Mouse (Mus musculus) midbrain, embryonic 13.5 days (tissue): ENCODE measurements around the gene Chrd. TPM values are rescaled to one million over a fixed set of nuclear protein-coding genes. Genes with fewer than 3 reads are reported as not detected.

Experiments
- ATAC-seq: fragments of 200-750 bp; cut with Nextera tagmentation; 2 replicates; pipeline ENCODE4 v1.8.0; 2017; ENCODE audit warnings: mild to moderate bottlenecking, moderate TSS enrichment, moderate library complexity
- H3K27ac ChIP-seq: fragments of 300-500 bp; sonication (generic); 2 replicates; pipeline ENCODE4 v1.5.1; 2015; ENCODE audit warnings: inconsistent platforms, mild to moderate bottlenecking, moderate library complexity
- H3K27me3 ChIP-seq: fragments of 300-500 bp; sonication (generic); 2 replicates; pipeline ENCODE4 v1.6.1; 2015; ENCODE audit warnings: mild to moderate bottlenecking, inconsistent platforms
- H3K36me3 ChIP-seq: fragments of 300-500 bp; sonication (generic); 2 replicates; pipeline ENCODE4 v1.6.1; 2015; ENCODE audit warnings: mild to moderate bottlenecking, inconsistent platforms
- H3K4me1 ChIP-seq: fragments of 300-500 bp; sonication (generic); replicated peaks from 2 replicates; pipeline ENCODE4 v1.6.1; 2015; ENCODE audit warnings: inconsistent platforms
- H3K4me2 ChIP-seq: fragments of 300-500 bp; sonication (generic); replicated peaks from 2 replicates; pipeline ENCODE4 v1.6.1; 2015; ENCODE audit warnings: moderate library complexity, mild to moderate bottlenecking, inconsistent platforms
- H3K4me3 ChIP-seq: fragments of 300-500 bp; sonication (generic); replicated peaks from 2 replicates; pipeline ENCODE4 v1.5.1; 2015; ENCODE audit warnings: mild to moderate bottlenecking, inconsistent platforms
- H3K9ac ChIP-seq: fragments of 300-500 bp; sonication (generic); replicated peaks from 2 replicates; pipeline ENCODE4 v1.6.1; 2015; ENCODE audit warnings: mild to moderate bottlenecking, inconsistent platforms
- H3K9me3 ChIP-seq: fragments of 300-500 bp; sonication (generic); 2 replicates; pipeline ENCODE4 v1.6.1; 2016; ENCODE audit warnings: mild to moderate bottlenecking, inconsistent platforms
- WGBS: fragments of 180-500 bp; shearing (Covaris S2); methylation state at CpG from one replicate; pipeline ENCODE4 v1.1.7; 2015; 5-methylcytosine and 5-hydroxymethylcytosine counted together
- polyA plus RNA-seq: library from polyadenylated mRNA; unstranded; fragments of >200 nt; fragmentation: Nextera tagmentation; extraction: Ambion mirVana; gene quantifications from 2 replicates; pipeline ENCODE4 v1.2.1, GENCODE M21; 2015

The Chrd gene
- polyA plus RNA-seq, 1 experiment from 2014 or later: 3.8 TPM

DNA sequence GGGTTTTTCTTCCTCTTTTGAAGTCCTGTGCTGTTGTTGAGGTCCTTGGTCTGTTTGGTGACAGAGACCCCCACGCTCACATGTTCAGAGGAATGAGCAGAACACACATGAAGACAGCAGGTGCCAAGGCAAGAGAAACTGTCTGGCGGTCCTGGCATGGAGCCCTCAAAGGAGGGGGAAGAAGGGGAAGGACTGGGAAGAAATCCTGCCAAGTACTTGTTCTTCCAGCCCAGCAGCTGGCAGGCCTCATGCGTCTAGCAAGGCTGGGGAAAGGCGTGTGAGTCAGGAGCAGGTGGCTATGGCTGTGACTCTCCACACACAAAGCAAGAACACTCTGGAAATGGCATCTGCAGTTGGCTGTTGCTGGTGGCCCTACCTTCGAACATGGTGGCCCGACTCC, 13.7 kb downstream of the Chrd start:
- Histone ChIP-seq H3K27ac (no peak overlapping the region), H3K4me1 (no peaks in the 10 kb centered on the region), H3K36me3 (peaks cover 8% of the 10 kb centered on the region; the same call in 1 of the 2 replicates), H3K9me3 (no peaks in the 10 kb centered on the region), H3K4me3 (no peak overlapping the region), H3K27me3 (no peaks in the 10 kb centered on the region), H3K9ac (no peak overlapping the region), H3K4me2 (no peak overlapping the region)
- no peak for ATAC-seq
- WGBS: 79% methylated on average over 6 of the region's 6 CpGs

DNA sequence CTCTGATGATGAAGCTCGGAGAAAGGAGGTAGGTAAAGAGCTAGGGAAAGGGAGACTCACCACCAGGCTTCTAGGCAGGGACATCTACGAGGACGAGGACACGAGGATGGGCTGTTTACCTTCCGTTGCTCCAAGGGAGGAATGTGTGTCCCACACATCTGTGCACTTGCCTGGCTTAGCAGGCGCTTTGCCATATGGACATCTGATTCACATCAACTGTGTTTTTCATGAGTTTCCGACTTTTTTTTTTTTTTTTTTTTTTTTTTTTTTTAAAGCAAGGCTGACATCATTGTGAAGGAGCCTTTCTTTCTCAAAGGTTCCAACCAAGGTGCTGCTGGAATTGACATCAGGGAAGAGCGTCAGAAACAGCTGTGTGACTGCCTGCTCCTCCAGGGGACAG, 17.6 kb downstream of the Chrd start:
- H3K27ac ChIP-seq: no peak overlapping the region
- no peak overlapping the region for H3K9ac ChIP-seq
- H3K36me3 ChIP-seq: no peaks in the 10 kb centered on the region
- WGBS: 65% methylated on average over 8 of the region's 8 CpGs
- no peaks in the 10 kb centered on the region for H3K4me1 ChIP-seq
- ATAC-seq: no peak
- no peaks in the 10 kb centered on the region for H3K27me3 ChIP-seq
- H3K4me3 ChIP-seq: no peak overlapping the region
- H3K9me3 ChIP-seq: no peaks in the 10 kb centered on the region
- no peak overlapping the region for H3K4me2 ChIP-seq

DNA sequence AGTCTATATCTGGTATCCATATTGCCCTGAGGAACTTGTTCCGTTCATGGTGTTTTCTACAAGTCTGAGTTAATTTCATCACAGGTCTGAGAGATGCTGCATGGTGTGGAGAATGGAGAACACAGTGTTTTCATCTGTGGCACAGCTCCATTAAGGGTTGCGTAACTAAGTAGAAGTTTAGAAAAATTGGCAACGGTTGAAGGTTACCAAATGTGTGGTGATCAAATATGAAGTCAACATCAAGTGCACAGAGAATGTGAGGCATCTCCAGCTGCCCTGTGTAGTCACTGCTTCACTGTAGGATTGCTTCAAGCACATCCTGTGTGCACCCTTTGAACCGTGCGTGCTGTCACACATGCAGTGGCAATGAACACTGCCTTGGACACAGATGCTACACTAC, 23.1 kb downstream of the Chrd start:
- Histone ChIP-seq H3K9ac (no peak overlapping the region), H3K4me2 (no peak overlapping the region), H3K27me3 (no peaks in the 10 kb centered on the region), H3K27ac (no peak overlapping the region), H3K9me3 (no peaks in the 10 kb centered on the region), H3K36me3 (no peaks in the 10 kb centered on the region), H3K4me3 (no peak overlapping the region), H3K4me1 (no peaks in the 10 kb centered on the region)
- 95% methylated on average over 5 of the region's 5 CpGs for WGBS
- no peak for ATAC-seq

GRCm38 (mm10) chr16:20757385-20757784, 24.5 kb downstream of the Chrd start:
- Histone ChIP-seq H3K4me3 (no peak overlapping the region), H3K27ac (no peak overlapping the region), H3K4me2 (no peak overlapping the region), H3K9ac (no peak overlapping the region), H3K9me3 (no peaks in the 10 kb centered on the region), H3K36me3 (no peaks in the 10 kb centered on the region), H3K27me3 (no peaks in the 10 kb centered on the region), H3K4me1 (no peaks in the 10 kb centered on the region)
- 86% methylated on average over 1 of the region's 1 CpGs for WGBS
- no peak for ATAC-seq

GRCm38 (mm10) chr16:20761681-20762080, 28.8 kb downstream of the Chrd start:
- H3K36me3 ChIP-seq: no peaks in the 10 kb centered on the region
- no peak overlapping the region for H3K27ac ChIP-seq
- H3K4me1 ChIP-seq: no peaks in the 10 kb centered on the region
- H3K9ac ChIP-seq: no peak overlapping the region
- 13% methylated on average over 3 of the region's 3 CpGs for WGBS
- ATAC-seq: no peak
- no peaks in the 10 kb centered on the region for H3K27me3 ChIP-seq
- H3K4me3 ChIP-seq: no peak overlapping the region
- H3K9me3 ChIP-seq: no peaks in the 10 kb centered on the region
- no peak overlapping the region for H3K4me2 ChIP-seq

DNA sequence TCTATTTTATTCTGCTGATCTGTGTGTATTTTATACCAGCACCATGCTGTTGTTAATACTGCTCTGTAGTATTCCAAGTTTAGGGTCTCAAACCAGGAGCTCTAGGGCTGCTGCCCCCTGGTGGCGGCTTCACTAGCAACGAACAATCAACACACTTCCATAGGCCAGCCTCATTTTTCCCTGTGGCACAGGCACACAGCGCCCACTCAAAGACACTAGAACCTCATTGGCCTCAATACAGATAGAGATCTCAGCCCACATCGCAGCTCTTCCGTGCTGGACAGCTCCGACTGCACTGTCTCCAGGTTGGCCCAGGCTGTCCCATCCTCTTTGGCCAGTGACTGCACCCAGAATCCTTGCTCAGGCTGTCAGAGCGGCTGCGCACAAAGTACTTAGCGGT, 32.3 kb downstream of the Chrd start:
- Histone ChIP-seq H3K4me2 (no peak overlapping the region), H3K27ac (no peak overlapping the region), H3K4me1 (no peaks in the 10 kb centered on the region), H3K36me3 (no peaks in the 10 kb centered on the region), H3K9ac (no peak overlapping the region), H3K9me3 (no peaks in the 10 kb centered on the region), H3K27me3 (no peaks in the 10 kb centered on the region), H3K4me3 (no peak overlapping the region)
- 51% methylated on average over 9 of the region's 9 CpGs for WGBS
- no peak for ATAC-seq

DNA sequence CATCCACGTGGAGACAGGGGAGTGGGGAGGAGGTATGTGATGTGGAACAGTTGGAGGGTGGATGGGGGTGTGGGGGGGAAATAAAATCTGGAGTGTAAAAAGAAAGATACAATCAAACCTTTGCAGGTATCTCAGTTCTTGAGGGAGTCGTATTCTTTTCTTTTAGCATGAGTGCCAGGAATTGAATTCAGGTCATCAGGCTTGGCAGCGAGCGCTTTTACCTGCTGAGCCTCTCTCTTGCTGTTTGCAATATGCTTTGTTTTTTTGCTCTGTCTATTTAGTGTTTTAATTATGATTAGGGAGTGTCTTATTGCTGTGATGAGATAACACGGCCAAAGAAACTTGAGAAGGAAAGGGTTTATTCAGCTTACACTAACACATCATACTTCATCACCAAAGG, 42.1 kb downstream of the Chrd start:
- H3K4me1 ChIP-seq: no peaks in the 10 kb centered on the region
- H3K9ac ChIP-seq: no peak overlapping the region
- no peak for ATAC-seq
- H3K4me3 ChIP-seq: no peak overlapping the region
- no peaks in the 10 kb centered on the region for H3K27me3 ChIP-seq
- 0 out of 2 replicates have a peak, but pooled peaks cover 5% of the 10 kb centered on the region for H3K9me3 ChIP-seq
- no peak overlapping the region for H3K4me2 ChIP-seq
- WGBS: 84% methylated on average over 5 of the region's 5 CpGs
- no peaks in the 10 kb centered on the region for H3K36me3 ChIP-seq
- no peak overlapping the region for H3K27ac ChIP-seq

- no peak overlapping the region for H3K4me2 ChIP-seq
- H3K4me1 ChIP-seq: no peaks in the 10 kb centered on the region
- no peaks in the 10 kb centered on the region for H3K27me3 ChIP-seq
- H3K9me3 ChIP-seq: no peaks in the 10 kb centered on the region
- H3K9ac ChIP-seq: no peak overlapping the region
- ATAC-seq: no peak
- H3K27ac ChIP-seq: no peak overlapping the region
- no peaks in the 10 kb centered on the region for H3K36me3 ChIP-seq
- H3K4me3 ChIP-seq: no peak overlapping the region
- 86% methylated on average over 3 of the region's 3 CpGs for WGBS
These were observed 46.9 kb downstream of the Chrd start for GRCm38 (mm10) chr16:20779846-20780245.

DNA sequence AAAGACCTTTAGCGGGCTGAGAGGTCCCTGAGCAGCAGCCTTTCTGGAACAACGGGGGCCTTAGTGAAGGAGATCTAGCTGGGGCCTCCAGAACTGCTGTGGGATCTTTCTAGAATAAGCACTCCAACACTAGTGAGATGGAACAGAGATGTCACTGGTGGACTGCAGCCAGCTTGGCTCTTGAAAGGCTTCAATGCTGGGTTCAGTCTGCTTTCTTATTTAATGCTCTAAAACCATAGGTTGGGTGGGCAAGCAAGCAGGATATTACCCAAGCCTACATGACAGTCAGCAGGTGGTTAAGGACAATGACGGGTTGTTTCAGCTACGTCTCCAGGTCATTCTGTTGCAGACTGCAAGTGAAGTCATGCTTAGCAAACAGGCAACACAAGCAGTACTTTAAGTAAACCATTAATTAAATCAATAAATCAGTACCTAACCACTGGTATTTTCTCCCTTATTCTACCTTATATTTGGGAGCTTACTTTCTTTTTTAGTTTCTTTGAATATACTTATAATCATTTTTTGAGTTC, 48.2 kb downstream of the Chrd start:
- no peak overlapping the region for H3K9ac ChIP-seq
- no peaks in the 10 kb centered on the region for H3K9me3 ChIP-seq
- 77% methylated on average over 4 of the region's 4 CpGs for WGBS
- H3K4me1 ChIP-seq: no peaks in the 10 kb centered on the region
- H3K36me3 ChIP-seq: no peaks in the 10 kb centered on the region
- H3K27ac ChIP-seq: no peak overlapping the region
- no peak overlapping the region for H3K4me2 ChIP-seq
- H3K27me3 ChIP-seq: no peaks in the 10 kb centered on the region
- ATAC-seq: no peak
- no peak overlapping the region for H3K4me3 ChIP-seq

- H3K4me2 ChIP-seq: no peak overlapping the region
- 94% methylated on average over 2 of the region's 2 CpGs for WGBS
- ATAC-seq: no peak
- H3K9me3 ChIP-seq: no peaks in the 10 kb centered on the region
- H3K27ac ChIP-seq: no peak overlapping the region
- H3K4me1 ChIP-seq: no peaks in the 10 kb centered on the region
- H3K36me3 ChIP-seq: no peaks in the 10 kb centered on the region
- H3K27me3 ChIP-seq: no peaks in the 10 kb centered on the region
- no peak overlapping the region for H3K9ac ChIP-seq
- no peak overlapping the region for H3K4me3 ChIP-seq
These were observed 51.0 kb downstream of the Chrd start for GRCm38 (mm10) chr16:20783891-20784290.

- no peak overlapping the region for H3K4me2 ChIP-seq
- no peak overlapping the region for H3K27ac ChIP-seq
- H3K9me3 ChIP-seq: no peaks in the 10 kb centered on the region
- H3K36me3 ChIP-seq: no peaks in the 10 kb centered on the region
- no peaks in the 10 kb centered on the region for H3K27me3 ChIP-seq
- H3K4me3 ChIP-seq: no peak overlapping the region
- no peak overlapping the region for H3K9ac ChIP-seq
- no peaks in the 10 kb centered on the region for H3K4me1 ChIP-seq
- ATAC-seq: no peak
These were observed 51.8 kb downstream of the Chrd start for GRCm38 (mm10) chr16:20784754-20785153.

DNA sequence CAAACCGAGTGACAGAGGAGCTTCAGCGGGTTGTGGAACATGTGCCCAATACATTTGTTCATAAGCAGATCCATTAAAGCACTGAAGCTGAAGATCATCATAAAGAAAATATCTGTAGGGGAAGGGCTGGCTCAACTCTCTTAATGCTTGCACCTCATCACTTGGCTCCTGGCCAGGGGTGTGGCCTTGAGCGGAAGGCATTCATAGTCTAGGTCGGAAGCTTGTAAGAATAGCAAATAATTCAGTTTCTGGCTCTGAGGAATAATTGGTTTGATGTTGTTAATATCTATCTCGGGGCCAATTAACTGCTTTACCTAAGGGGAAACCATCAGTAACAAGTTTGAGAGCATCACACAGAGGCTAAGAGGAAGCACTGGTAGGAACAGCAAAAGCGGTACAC, 53.6 kb downstream of the Chrd start:
- H3K9me3 ChIP-seq: no peaks in the 10 kb centered on the region
- no peaks in the 10 kb centered on the region for H3K36me3 ChIP-seq
- no peak overlapping the region for H3K9ac ChIP-seq
- H3K27me3 ChIP-seq: no peaks in the 10 kb centered on the region
- H3K4me3 ChIP-seq: no peak overlapping the region
- H3K4me1 ChIP-seq: no peaks in the 10 kb centered on the region
- ATAC-seq: no peak
- no peak overlapping the region for H3K4me2 ChIP-seq
- 84% methylated on average over 6 of the region's 6 CpGs for WGBS
- no peak overlapping the region for H3K27ac ChIP-seq

DNA sequence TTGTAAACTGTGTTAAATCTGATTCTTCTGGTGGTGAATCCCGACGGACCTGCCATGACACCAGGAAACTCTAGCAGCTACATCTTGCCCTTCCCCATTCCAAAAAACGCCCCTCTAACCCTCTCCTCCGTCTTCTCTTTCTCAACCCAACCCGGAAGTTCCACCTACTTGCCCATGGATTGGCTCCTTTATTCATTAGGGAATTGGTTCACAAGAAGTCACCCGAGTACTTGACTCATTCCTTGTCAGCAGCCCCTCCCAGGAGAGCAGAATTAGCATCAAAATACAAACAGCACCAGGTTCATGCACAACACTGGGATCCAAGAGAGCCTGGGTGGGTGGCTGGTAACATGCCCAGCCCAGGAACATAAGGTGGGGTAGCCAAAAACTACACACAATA, 58.9 kb downstream of the Chrd start:
- Histone ChIP-seq H3K36me3 (no peaks in the 10 kb centered on the region), H3K4me1 (no peaks in the 10 kb centered on the region), H3K27ac (no peak overlapping the region), H3K9ac (no peak overlapping the region), H3K9me3 (no peaks in the 10 kb centered on the region), H3K4me3 (no peak overlapping the region), H3K4me2 (no peak overlapping the region), H3K27me3 (no peaks in the 10 kb centered on the region)
- WGBS: 66% methylated on average over 6 of the region's 6 CpGs
- no peak for ATAC-seq
